Mouse (Mus musculus) kidney, adult 2 months (tissue): Measurements from ENCODE around the gene Sbk2.

ENCODE experiments used
- CTCF ChIP-seq: fragments of 200-500 bp; conservative IDR thresholded peaks from 2 replicates; pipeline ENCODE4 v1.5.1; 2011; ENCODE audit warnings: low read depth, mild to moderate bottlenecking, control low read depth, low read length, moderate library complexity, mixed read lengths; ENCODE audit not compliant: insufficient read depth, insufficient read length
- POLR2A ChIP-seq: fragments of 200-500 bp; IDR thresholded peaks from one replicate; pipeline ENCODE4 v1.6.1; 2011; ENCODE audit warnings: low read depth, low read length, control low read depth

GRCm38 (mm10) chr7:4940068-4940479 lies 24.1 kb downstream of the Sbk2 start:
- TF ChIP-seq POLR2A (no peak), CTCF (peak; percentile 91)
